Mouse (Mus musculus) spleen, embryonic (tissue): ENCODE measurements around the gene Mphosph10.

Experiments used
- CTCF ChIA-PET: fragments of 350-600 bp; sonication (Branson Sonifier 250); formaldehyde crosslinking; loops from one replicate; lab custom pipeline; 2022; lab: Charles Lee

Gene Mphosph10

DNA sequence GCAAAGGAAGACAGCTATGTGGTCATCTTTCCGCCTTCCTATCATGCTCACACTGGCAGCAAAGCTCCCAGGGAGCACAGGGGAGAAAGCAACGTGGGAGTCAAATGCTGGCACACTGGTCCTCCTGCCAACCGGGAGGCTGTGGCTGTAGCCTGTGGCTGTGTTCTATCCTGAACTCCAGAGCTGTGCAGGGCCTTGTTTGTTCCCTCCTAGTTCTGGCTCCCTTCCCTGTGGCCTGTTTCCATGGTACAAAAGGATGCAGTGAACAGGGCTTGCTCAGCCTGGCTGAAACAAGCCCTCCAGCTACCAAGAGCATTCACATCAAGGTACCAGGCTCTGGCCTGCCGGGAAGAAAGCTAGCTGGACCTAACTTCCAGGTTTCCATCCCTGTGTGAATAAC lies 41.0 kb downstream of the Mphosph10 start:
- CTCF ChIA-PET, result no interaction called here

DNA sequence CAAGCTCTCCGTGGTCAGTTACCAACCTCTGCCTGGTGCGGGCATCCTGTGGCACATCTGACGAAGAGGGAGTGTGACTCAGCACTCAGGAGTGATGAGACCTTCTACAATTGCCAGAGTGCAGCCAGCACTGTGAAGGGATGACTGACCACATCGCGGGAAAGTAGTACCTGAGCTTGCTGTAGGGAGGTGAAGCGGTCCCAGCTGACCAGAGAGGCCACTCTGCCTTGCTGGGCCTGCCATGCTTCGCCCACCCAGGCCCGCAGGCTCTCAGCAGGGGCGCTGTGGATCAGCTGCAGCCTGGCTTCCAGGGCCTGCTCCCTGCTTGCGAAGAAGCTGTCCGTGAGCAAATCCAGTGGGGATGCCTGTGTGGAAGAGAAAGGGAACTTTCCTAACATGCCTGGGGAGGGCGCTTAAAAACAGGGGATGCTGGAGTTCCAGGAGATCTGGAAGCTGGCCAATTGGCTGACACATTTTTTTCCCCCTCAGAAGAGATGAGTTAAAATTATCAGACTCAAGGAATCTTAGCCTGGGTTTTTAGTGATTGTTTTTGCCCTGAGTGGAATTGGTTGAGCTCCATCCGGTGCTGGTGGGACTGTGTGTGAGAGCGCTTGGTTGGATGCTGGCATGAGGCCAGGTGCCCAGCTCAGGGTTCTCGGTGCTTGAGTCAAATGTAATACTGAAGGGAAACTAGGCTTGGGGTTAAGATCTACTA lies 42.8 kb downstream of the Mphosph10 start:
- CTCF ChIA-PET, result no interaction called here

DNA sequence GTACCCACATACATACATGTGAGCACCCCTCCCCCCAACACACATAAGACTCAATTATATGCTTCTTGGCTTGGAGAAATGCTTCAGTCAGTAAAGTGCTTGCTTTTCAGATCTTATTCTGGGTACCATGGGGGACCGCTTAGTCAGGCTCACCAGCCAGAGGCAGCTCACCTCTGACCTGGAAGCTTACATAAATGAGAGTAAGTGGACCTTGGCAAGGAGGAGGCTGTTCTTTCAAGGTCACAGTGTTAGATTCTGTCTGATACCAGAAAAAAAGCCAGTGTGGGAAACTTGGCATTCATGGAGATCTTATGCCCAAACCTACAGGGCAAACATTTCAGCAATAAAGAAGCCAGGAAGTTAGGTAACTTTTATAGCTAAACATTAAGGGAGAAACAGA lies 44.3 kb downstream of the Mphosph10 start:
- CTCF ChIA-PET, result no interaction called here

DNA sequence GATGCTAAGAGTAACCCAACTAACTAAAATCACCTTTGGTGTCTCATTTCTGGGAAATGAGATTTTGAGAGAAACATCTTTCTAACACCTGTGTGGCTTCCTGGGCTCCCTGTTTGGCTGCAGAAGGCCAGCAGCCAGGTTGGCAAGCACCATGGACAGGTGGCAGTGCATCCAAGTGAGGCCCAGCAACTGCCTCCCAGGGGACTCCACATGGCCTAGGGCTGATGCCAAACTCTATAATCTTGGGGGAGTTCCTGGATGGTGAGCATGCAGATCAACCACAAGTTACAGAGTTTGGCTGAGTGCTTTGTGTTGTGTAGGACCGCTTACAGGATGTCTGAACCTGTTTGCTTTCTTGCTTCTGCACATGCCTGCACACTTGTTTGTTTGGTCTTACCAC lies 59.4 kb downstream of the Mphosph10 start:
- CTCF ChIA-PET, result no interaction called here

DNA sequence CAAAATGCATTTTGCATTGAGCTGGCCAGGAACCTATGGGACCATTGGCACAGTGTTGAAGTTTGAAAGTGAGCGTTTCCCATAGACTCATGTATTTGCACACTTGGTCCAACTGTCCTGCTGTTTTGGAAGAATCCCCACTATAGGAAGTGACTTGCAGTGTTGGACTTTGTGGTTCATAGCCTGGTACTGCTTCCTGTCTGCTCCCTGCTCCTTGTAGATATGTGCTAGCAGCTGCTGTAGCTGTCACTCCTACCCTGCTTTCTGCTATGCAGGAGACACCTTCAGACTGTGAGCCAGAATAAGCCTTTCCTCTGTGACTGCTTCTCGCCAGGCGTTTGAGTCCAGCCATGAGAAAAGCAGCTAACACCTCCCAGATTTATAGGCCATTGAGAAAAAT lies 60.8 kb downstream of the Mphosph10 start:
- CTCF ChIA-PET, result interaction anchor here (0.5 to 0.6 kb wide), 2 partner anchors 8 to 292 kb away, joined by 3 read pairs; no protein-coding TSS in a partner anchor

DNA sequence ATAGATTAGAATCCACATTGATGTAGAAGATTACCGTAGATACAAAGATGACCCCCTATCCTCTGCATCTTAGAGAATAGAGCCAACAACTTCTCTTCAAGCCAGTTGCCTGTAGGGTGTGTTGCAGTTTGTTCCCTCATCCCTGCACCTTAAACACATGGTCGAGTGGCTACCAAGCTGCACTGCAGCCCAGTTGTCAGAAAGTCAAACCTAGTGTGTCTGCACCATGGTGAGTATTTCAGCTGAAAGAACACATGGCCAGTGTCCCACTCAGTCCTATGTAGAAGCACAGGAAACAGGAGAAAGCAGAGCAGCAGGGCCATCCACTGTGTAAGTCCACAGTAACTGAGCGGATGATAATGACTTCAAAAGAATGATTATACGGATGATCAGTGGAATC lies 64.6 kb downstream of the Mphosph10 start:
- CTCF ChIA-PET, result no interaction called here

DNA sequence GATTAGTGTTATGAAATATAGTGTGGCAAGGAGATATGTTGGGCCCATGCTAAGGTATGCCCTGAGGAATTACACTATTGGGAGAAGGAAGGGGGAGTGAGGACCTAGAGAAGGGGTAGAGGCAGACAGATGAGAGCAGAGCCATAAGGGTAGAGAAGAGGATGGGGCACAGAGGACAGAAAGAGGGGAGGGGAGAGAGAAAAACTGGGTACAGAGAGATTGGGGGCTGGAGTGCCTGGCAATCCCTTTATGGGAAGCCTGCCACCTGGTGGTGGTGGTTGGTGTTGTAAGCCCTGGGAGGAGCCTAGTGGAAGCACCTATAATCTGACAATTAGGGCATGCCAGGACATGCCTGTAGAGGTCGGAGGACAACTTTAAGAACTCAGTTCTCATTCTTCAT lies 65.2 kb downstream of the Mphosph10 start:
- CTCF ChIA-PET, result no interaction called here
